Comparison of ENCODE assay signal across 10 mouse cellular contexts in genomic region chr2:169493609-169494275, GRCm38 (mm10).
DNase-seq lines count a peak whose midpoint lies in the region; ATAC-seq lines count a peak whose summit lies in the region.
"Had no signal": no experiment of that assay in that cellular context is flagged by ENCODE, and none has a peak within 500 bp of the region (broad histone marks: within the 10 kb centered on the region; RNA-seq: fewer than 3 reads in every experiment).

No protein-coding gene starts in this region.

- H3K36me3 ChIP-seq in heart, embryonic 14.5 days (ENCODE audit: control insufficient read depth, insufficient read depth, low read length) = no peaks in the 10 kb centered on the region
- H3K36me3 ChIP-seq in midbrain, embryonic 14.5 days (ENCODE audit: control insufficient read depth, insufficient read depth, low read length) = no peaks in the 10 kb centered on the region
- H3K36me3 ChIP-seq in midbrain, embryonic 16.5 days (ENCODE audit: control insufficient read depth, insufficient read depth, low read length) = no peaks in the 10 kb centered on the region
- no peaks in the 10 kb centered on the region for H3K36me3 ChIP-seq in limb, embryonic 12.5 days
- H3K36me3 ChIP-seq: kidney, embryonic 15.5 days had no signal

- no peaks in the 10 kb centered on the region for H3K9me3 ChIP-seq in heart, embryonic 14.5 days (ENCODE audit: control insufficient read depth, low read length)
- H3K9me3 ChIP-seq in midbrain, embryonic 14.5 days (ENCODE audit: control insufficient read depth, low read length) = no peaks in the 10 kb centered on the region
- H3K9me3 ChIP-seq in midbrain, embryonic 16.5 days (replicated peaks; ENCODE audit: control insufficient read depth, low read length, poor library complexity, severe bottlenecking) = no peaks in the 10 kb centered on the region
- no peaks in the 10 kb centered on the region for H3K9me3 ChIP-seq in limb, embryonic 12.5 days
- H3K9me3 ChIP-seq: kidney, embryonic 15.5 days had no signal

- peak overlapping the region; percentile 30; the same call in 1 of the 2 replicates for H3K9ac ChIP-seq in heart, embryonic 14.5 days (ENCODE audit: low read length)
- no peak overlapping the region; the same call in 1 of the 2 replicates for H3K9ac ChIP-seq in midbrain, embryonic 14.5 days (replicated peaks; ENCODE audit: low read length)
- H3K9ac ChIP-seq in midbrain, embryonic 16.5 days (ENCODE audit: low read depth, low read length) = no peak overlapping the region
- H3K9ac ChIP-seq in limb, embryonic 12.5 days (replicated peaks) = no peak overlapping the region
- H3K9ac ChIP-seq: kidney, embryonic 15.5 days had no signal

- intact Hi-C loops in heart, postnatal 10 days (cut with DNase I) = no loop called here

- H3K4me2 ChIP-seq in heart, embryonic 14.5 days (ENCODE audit: low read length) = peak overlapping the region; percentile 37
- no peak overlapping the region for H3K4me2 ChIP-seq in midbrain, embryonic 14.5 days (ENCODE audit: low read length)
- no peak overlapping the region for H3K4me2 ChIP-seq in midbrain, embryonic 16.5 days (ENCODE audit: low read length)
- 0 out of 2 replicates have a peak overlapping the region, but pooled peaks have one; percentile 3 for H3K4me2 ChIP-seq in limb, embryonic 12.5 days
- H3K4me2 ChIP-seq: kidney, embryonic 15.5 days had no signal

- H3K27ac ChIP-seq in heart, embryonic 14.5 days (replicated peaks in 1 of 2; ENCODE audit: control insufficient read depth in 1 of 2, insufficient read depth in 1 of 2, low read depth in 2 of 2, low read length in 2 of 2) = 0 out of 4 replicates have a peak overlapping the region, but pooled peaks of 1 of the 2 experiments have one; percentile 3
- no peak overlapping the region for H3K27ac ChIP-seq in midbrain, embryonic 14.5 days (replicated peaks; ENCODE audit: low read depth, low read length)
- no peak overlapping the region for H3K27ac ChIP-seq in midbrain, embryonic 16.5 days (ENCODE audit: low read length)
- H3K27ac ChIP-seq in limb, embryonic 12.5 days = no peak overlapping the region
- H3K27ac ChIP-seq: kidney, embryonic 15.5 days had no signal

- no peak for DNase-seq in heart, postnatal 10 days
- DNase-seq in midbrain, embryonic 14.5 days = peak; percentile 32
- DNase-seq in lung, postnatal 36 days = peak; percentile 15
- DNase-seq in layer of hippocampus, postnatal 36 days = no peak
- DNase-seq in ovary, adult 18-20 months (ENCODE audit: low spot score) = no peak

- 25% methylated on average over 16 of the region's 16 CpGs for WGBS in heart, embryonic 14.5 days
- 56% methylated on average over 16 of the region's 16 CpGs for WGBS in midbrain, embryonic 14.5 days
- 57% methylated on average over 16 of the region's 16 CpGs for WGBS in midbrain, embryonic 16.5 days
- 55% methylated on average over 16 of the region's 16 CpGs for WGBS in limb, embryonic 12.5 days

- H3K27me3 ChIP-seq in heart, embryonic 14.5 days (ENCODE audit: control insufficient read depth, insufficient read depth, low read length) = no peaks in the 10 kb centered on the region
- H3K27me3 ChIP-seq in midbrain, embryonic 14.5 days (ENCODE audit: control insufficient read depth, insufficient read depth, low read length) = no peaks in the 10 kb centered on the region
- H3K27me3 ChIP-seq in midbrain, embryonic 16.5 days (ENCODE audit: control insufficient read depth, insufficient read depth, low read depth, low read length) = no peaks in the 10 kb centered on the region
- H3K27me3 ChIP-seq in limb, embryonic 12.5 days = no peaks in the 10 kb centered on the region
- H3K27me3 ChIP-seq: kidney, embryonic 15.5 days had no signal

- peaks cover 14 to 17% of the 10 kb centered on the region in 2 experiments for H3K4me1 ChIP-seq in heart, embryonic 14.5 days (ENCODE audit: control insufficient read depth in 2 of 2, insufficient read depth in 2 of 2, low read length in 2 of 2)
- peaks cover 4% of the 10 kb centered on the region; the same call in 1 of the 2 replicates for H3K4me1 ChIP-seq in midbrain, embryonic 14.5 days (ENCODE audit: control insufficient read depth, insufficient read depth, low read length)
- H3K4me1 ChIP-seq in midbrain, embryonic 16.5 days (ENCODE audit: control insufficient read depth, insufficient read depth, low read length) = 0 out of 2 replicates have a peak, but pooled peaks cover 4% of the 10 kb centered on the region
- H3K4me1 ChIP-seq in limb, embryonic 12.5 days (replicated peaks) = peaks cover 9% of the 10 kb centered on the region

- no peak for ATAC-seq in heart, embryonic 14.5 days (ENCODE audit: insufficient number of reproducible peaks, insufficient read depth, low FRiP score, low read depth)
- no peak for ATAC-seq in midbrain, embryonic 14.5 days (ENCODE audit: low FRiP score, low TSS enrichment)
- ATAC-seq in midbrain, embryonic 16.5 days = no peak
- ATAC-seq in limb, embryonic 12.5 days (ENCODE audit: insufficient number of reproducible peaks, insufficient read depth, low FRiP score, low TSS enrichment, low read depth) = no peak
- ATAC-seq: forebrain, embryonic 16.5 days had no signal

- H3K4me3 ChIP-seq in heart, embryonic 14.5 days (ENCODE audit: control insufficient read depth in 1 of 2, insufficient read depth in 1 of 2, low read depth in 1 of 2, low read length in 2 of 2) = no peak overlapping the region
- no peak overlapping the region for H3K4me3 ChIP-seq in midbrain, embryonic 14.5 days (replicated peaks; ENCODE audit: low read depth, low read length)
- no peak overlapping the region for H3K4me3 ChIP-seq in midbrain, embryonic 16.5 days (ENCODE audit: low read depth, low read length)
- no peak overlapping the region for H3K4me3 ChIP-seq in limb, embryonic 12.5 days (replicated peaks)
- H3K4me3 ChIP-seq: kidney, embryonic 15.5 days had no signal

Comparison
In these comparisons a context has a peak if more than half of its experiments do, and no peak if none do; other contexts are left out.
1. H3K4me2 ChIP-seq: peak in heart, embryonic 14.5 days (single experiment) and limb, embryonic 12.5 days (single experiment); none in midbrain, embryonic 14.5 days (single experiment) and midbrain, embryonic 16.5 days (single experiment).
2. DNase-seq: peak in midbrain, embryonic 14.5 days (single experiment) and lung, postnatal 36 days (single experiment); none in heart, postnatal 10 days (0 of 2), layer of hippocampus, postnatal 36 days (0 of 2) and ovary, adult 18-20 months (single experiment).